Mouse (Mus musculus): ENCODE measurements around the gene Btla.

GRCm38 (mm10) chr16:45250317-45250716, 26.2 kb downstream of the Btla start:
- TF ChIP-seq CTCF (conservative IDR thresholded peaks at IDR 0.05; ENCODE audit: insufficient read depth, insufficient read length, low read depth, low read length) (no peak), POLR2A (IDR thresholded peaks at IDR 0.05; ENCODE audit: low read depth, low read length) (no peak)
